Mouse (Mus musculus) granulocyte monocyte progenitor cell, adult 5-6 weeks (primary cell): Measurements from ENCODE around the gene Ero1lb. TPM values are rescaled to one million over a fixed set of nuclear protein-coding genes. Genes with fewer than 3 reads are reported as not detected.

Source experiments
- ATAC-seq: replicated peaks from 2 replicates; pipeline ENCODE4 v1.8.0; 2016; ENCODE audit warnings: mild to moderate bottlenecking, moderate TSS enrichment, inconsistent platforms; ENCODE audit not compliant: poor library complexity, severe bottlenecking
- total RNA-seq, 2 experiments: library from RNA; stranded (forward) in 1 of 2; stranded (reverse) in 1 of 2; fragments of 200-712, 200-1000 nt in 1 of 2; fragments of >200 nt in 1 of 2; fragmentation: Nextera tagmentation in 1 of 2; gene quantifications; 2 replicates each; pipeline ENCODE4 v1.2.3; 2014 to 2017

The Ero1lb gene
- total RNA-seq, 2 experiments from 2014 or later = 15.6 to 20.9 TPM

DNA sequence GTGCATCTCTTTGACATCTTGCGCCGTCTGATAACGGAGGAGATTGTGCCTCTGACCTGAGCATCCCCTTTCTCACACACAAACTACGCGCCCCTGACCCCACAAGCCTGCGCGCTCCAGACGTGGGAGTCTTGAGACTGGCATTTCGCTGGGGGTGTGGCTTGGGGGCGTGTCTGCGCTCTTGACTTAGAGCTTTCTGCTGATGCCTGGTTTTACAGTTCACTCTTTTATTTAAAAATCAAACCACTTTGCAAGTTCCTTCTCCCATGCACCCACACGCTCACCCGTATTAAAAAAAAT is 85.2 kb downstream of the Ero1lb start:
- peak; percentile 69 for ATAC-seq

Other genes with a start within 250 kb of the Ero1lb start
- not detected in 2 replicates for gene Actn2, start 225.1 kb upstream of the Ero1lb start, total RNA-seq (2014; fragmentation: Nextera tagmentation)
- gene Actn2, start 225.1 kb upstream of the Ero1lb start, total RNA-seq (2017) = not detected in 2 replicates
- 59.9 and 78.3 TPM in 2 replicates for gene Heatr1, start 170.8 kb upstream of the Ero1lb start, total RNA-seq (2014; fragmentation: Nextera tagmentation)
- 113 and 125 TPM in 2 replicates for gene Heatr1, start 170.8 kb upstream of the Ero1lb start, total RNA-seq (2017)
- gene Lgals8, start 100.9 kb upstream of the Ero1lb start, total RNA-seq (2014; fragmentation: Nextera tagmentation) = 16.1 and 23.9 TPM in 2 replicates
- 33.5 and 36.8 TPM in 2 replicates for gene Lgals8, start 100.9 kb upstream of the Ero1lb start, total RNA-seq (2017)
- 0.58 and 1.1 TPM in 2 replicates for gene Edaradd, start 45.4 kb upstream of the Ero1lb start, total RNA-seq (2014; fragmentation: Nextera tagmentation)
- gene Edaradd, start 45.4 kb upstream of the Ero1lb start, total RNA-seq (2017) = 0.60 and 0.62 TPM in 2 replicates
- not detected in 2 replicates for gene Prl2c3, start 234.2 kb downstream of the Ero1lb start, total RNA-seq (2014; fragmentation: Nextera tagmentation)
- not detected in 2 replicates for gene Prl2c3, start 234.2 kb downstream of the Ero1lb start, total RNA-seq (2017)